Mouse (Mus musculus) embryonic facial prominence, embryonic 11.5 days (tissue): Measurements from ENCODE around the gene Arnt. TPM values are rescaled to one million over a fixed set of nuclear protein-coding genes. Genes with fewer than 3 reads are reported as not detected.

ENCODE experiments used
- ATAC-seq: fragments of 200-750 bp; cut with Nextera tagmentation; replicated peaks from 2 replicates; pipeline ENCODE4 v1.8.0; 2017; ENCODE audit warnings: low read depth; ENCODE audit not compliant: insufficient number of reproducible peaks, low FRiP score, low TSS enrichment
- DNase-seq: peaks from one replicate; pipeline ENCODE4 v3.0.0-alpha.2; 2015; ENCODE audit warnings: low spot score
- H3K27ac ChIP-seq: fragments of 300-500 bp; sonication (generic); replicated peaks from 2 replicates; pipeline ENCODE4 v1.5.1; 2014; ENCODE audit warnings: mild to moderate bottlenecking, low read depth, low read length, control low read depth
- H3K27me3 ChIP-seq: fragments of 300-500 bp; sonication (generic); 2 replicates; pipeline ENCODE4 v1.6.1; 2014; ENCODE audit warnings: mild to moderate bottlenecking, low read length, moderate library complexity, mixed read lengths; ENCODE audit not compliant: control insufficient read depth, insufficient read depth
- H3K36me3 ChIP-seq: fragments of 300-500 bp; sonication (generic); replicated peaks from 2 replicates; pipeline ENCODE4 v1.6.1; 2014; ENCODE audit warnings: low read depth, mild to moderate bottlenecking, low read length, moderate library complexity, mixed read lengths; ENCODE audit not compliant: control insufficient read depth, insufficient read depth
- H3K4me1 ChIP-seq: fragments of 300-500 bp; sonication (generic); 2 replicates; pipeline ENCODE4 v1.6.1; 2014; ENCODE audit warnings: low read length, mixed read lengths; ENCODE audit not compliant: control insufficient read depth, insufficient read depth
- H3K4me2 ChIP-seq: fragments of 300-500 bp; sonication (generic); 2 replicates; pipeline ENCODE4 v1.6.1; 2014; ENCODE audit warnings: low read depth, mild to moderate bottlenecking, control low read depth, low read length, moderate library complexity
- H3K4me3 ChIP-seq: fragments of 300-500 bp; sonication (generic); 2 replicates; pipeline ENCODE4 v1.5.1; 2014; ENCODE audit warnings: low read depth, low read length, control low read depth
- H3K9ac ChIP-seq: fragments of 300-500 bp; sonication (generic); replicated peaks from 2 replicates; pipeline ENCODE4 v1.6.1; 2014; ENCODE audit warnings: mild to moderate bottlenecking, control low read depth, low read length
- H3K9me3 ChIP-seq: fragments of 300-500 bp; sonication (generic); replicated peaks from 2 replicates; pipeline ENCODE4 v1.6.1; 2016; ENCODE audit warnings: mild to moderate bottlenecking, low read length, inconsistent platforms, mixed read lengths; ENCODE audit not compliant: control insufficient read depth
- WGBS: fragments of 180-500 bp; shearing (Covaris S2); extraction: QIAGEN DNeasy Blood & Tissue Kit; methylation state at CpG from one replicate; pipeline ENCODE4 v1.1.7; 2014; 5-methylcytosine and 5-hydroxymethylcytosine counted together
- polyA plus RNA-seq: library from polyadenylated mRNA; unstranded; fragments of >200 nt; fragmentation: Nextera tagmentation; extraction: Ambion mirVana; gene quantifications from 2 replicates; pipeline ENCODE4 v1.2.1, GENCODE M21; 2014

Arnt gene
- polyA plus RNA-seq, 1 experiment from 2014 or later, result 29.3 TPM

DNA sequence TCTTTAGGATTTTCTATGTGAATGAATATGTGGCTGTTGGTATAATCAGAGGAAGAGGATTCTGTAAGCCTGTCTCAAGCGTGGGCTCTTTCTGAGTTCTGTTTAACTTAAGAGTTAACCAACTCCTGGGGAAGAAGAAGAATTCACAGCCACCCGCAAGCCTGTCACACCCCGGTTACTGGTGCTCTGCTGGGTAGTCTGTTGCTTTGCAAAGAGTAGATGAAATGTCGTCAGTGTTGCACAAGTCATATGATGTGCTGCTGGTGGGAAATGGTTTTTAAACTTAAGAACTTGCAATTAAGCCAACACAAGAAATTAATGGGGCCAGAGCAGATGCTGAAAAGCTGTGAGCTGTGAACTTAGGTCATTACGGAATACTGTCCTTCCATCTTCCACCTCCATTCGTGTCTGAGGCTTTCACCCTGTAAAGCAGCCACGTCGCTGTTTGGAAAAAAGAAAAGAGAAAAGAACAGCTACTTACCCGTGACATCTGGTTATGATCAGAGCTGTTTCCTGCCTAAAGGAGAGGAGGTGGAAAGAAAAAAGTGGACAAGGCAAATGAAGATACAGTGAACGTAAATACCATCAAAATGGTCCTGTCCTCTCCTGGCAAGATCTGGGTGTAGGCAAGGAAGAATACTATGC lies 65.4 kb downstream of the Arnt start:
- ATAC-seq (no peak), DNase-seq (peak; percentile 74)
- Histone ChIP-seq H3K4me1 (peaks cover 2% of the 10 kb centered on the region; the same call in 1 of the 2 replicates), H3K36me3 (no peaks in the 10 kb centered on the region), H3K4me3 (0 out of 2 replicates have a peak overlapping the region, but pooled peaks have one; percentile 15), H3K27ac (peak overlapping the region; percentile 76), H3K9ac (peak overlapping the region; percentile 41), H3K4me2 (peak overlapping the region; percentile 37), H3K9me3 (no peaks in the 10 kb centered on the region), H3K27me3 (no peaks in the 10 kb centered on the region)
- WGBS, result 34% methylated on average over 10 of the region's 10 CpGs

DNA sequence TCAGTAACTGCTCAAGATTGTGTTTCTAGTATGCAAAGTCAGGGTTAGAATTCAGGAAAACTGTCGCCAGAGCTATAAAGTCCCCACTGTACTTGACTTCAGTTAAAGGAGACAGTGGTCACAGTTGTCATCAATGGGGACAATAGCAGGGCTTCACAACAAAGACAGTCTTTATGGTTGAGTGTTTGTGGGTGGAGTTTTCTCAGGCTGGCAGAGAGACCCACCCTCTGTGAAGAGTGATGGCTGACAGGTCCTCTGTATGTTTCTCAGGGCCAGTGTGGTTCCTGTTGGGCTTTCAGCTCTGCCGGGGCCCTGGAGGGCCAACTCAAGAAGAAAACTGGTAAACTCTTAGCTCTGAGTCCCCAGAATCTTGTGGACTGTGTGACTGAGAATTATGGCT lies 68.1 kb downstream of the Arnt start:
- ATAC-seq, result no peak
- WGBS, result 40% methylated on average over 2 of the region's 2 CpGs
- no peak for DNase-seq

DNA sequence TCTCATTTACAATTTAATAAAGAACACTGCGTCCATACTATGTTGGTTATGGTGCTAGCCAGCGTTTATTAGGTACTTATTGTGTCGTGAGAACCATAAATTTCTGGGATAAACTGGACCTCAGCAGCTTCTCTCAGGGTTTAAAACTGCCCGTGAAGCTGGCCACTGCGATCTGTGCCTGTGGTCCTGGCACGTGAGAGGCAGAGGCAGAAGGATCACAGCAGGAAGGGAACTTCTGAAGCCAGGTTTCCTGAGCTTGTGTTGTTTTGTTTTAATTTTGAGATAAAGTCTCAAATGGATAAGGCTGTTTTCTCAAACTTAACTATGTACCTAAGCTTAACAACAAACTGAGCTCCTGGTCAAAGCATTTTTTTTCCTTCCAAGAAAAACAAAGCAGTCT lies 75.2 kb downstream of the Arnt start:
- H3K36me3 ChIP-seq, result no peaks in the 10 kb centered on the region; the same call in 1 of the 2 replicates
- no peak overlapping the region for H3K4me3 ChIP-seq
- H3K9me3 ChIP-seq, result no peaks in the 10 kb centered on the region
- no peaks in the 10 kb centered on the region for H3K4me1 ChIP-seq
- 76% methylated on average over 6 of the region's 6 CpGs for WGBS
- DNase-seq (no peak), ATAC-seq (no peak)
- no peak overlapping the region for H3K27ac ChIP-seq
- H3K27me3 ChIP-seq, result no peaks in the 10 kb centered on the region
- H3K9ac ChIP-seq, result no peak overlapping the region
- no peak overlapping the region for H3K4me2 ChIP-seq

More for the DNA sequence above, 68.1 kb downstream of the Arnt start:
- H3K27ac ChIP-seq, result no peak overlapping the region
- H3K9me3 ChIP-seq, result no peaks in the 10 kb centered on the region
- no peak overlapping the region for H3K9ac ChIP-seq
- no peak overlapping the region for H3K4me2 ChIP-seq
- H3K4me3 ChIP-seq, result no peak overlapping the region
- H3K4me1 ChIP-seq, result peaks cover 2% of the 10 kb centered on the region; the same call in 1 of the 2 replicates
- H3K36me3 ChIP-seq, result no peaks in the 10 kb centered on the region; the same call in 1 of the 2 replicates
- no peaks in the 10 kb centered on the region for H3K27me3 ChIP-seq

DNA sequence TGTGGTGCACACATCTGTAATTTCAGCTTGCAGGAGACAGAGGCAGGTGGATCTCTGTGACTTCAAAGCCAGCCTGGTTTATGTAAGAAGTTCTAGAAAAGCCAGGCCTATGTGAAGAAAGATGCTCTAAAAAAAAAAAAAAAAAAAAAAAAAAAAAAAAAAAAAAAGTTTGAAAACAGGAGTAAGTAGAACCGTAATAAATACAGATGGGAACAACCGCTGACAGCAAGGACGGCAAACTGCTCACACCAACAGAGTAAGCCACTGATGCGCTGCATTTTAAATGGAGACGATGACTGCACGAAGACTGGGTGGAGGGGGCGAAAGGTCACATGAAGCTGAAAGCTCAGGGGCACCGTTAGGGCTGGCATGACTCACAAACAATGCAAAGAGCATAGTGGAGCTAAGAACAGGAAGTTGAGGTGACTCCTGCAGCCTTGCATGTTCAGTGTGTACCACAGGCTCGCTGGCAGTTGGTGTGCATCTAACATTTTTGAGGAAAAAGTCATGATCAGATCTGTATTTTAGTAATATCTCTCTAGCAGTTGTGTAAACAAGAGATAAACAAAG lies 77.5 kb downstream of the Arnt start:
- 73% methylated on average over 9 of the region's 9 CpGs for WGBS
- Histone ChIP-seq H3K27me3 (no peaks in the 10 kb centered on the region), H3K4me2 (no peak overlapping the region), H3K9me3 (no peaks in the 10 kb centered on the region), H3K27ac (no peak overlapping the region), H3K36me3 (no peaks in the 10 kb centered on the region), H3K4me3 (no peak overlapping the region), H3K4me1 (no peaks in the 10 kb centered on the region), H3K9ac (no peak overlapping the region)
- ATAC-seq, result no peak
- DNase-seq, result no peak

DNA sequence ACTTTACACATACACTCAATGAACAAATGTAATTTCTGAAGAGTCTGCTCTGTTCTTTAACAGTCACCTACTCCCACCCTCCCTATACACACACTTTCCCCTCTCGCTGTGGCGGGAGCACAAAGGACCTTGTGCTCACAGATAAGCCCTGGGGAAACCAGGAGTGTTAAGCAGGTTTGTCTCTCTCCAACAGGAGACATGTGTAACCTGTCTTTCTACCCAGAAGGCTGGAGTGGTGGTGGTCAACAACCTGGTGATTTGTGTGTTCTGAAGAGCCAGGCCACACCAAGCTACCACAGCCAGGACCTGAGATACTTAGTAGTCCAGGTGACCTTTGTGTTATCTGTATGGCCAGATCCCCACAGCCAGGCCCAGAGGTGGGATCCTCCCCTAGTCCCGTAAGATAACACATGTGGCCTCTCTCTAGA lies 82.4 kb downstream of the Arnt start:
- ATAC-seq, result no peak
- no peaks in the 10 kb centered on the region for H3K4me1 ChIP-seq
- H3K9me3 ChIP-seq, result no peaks in the 10 kb centered on the region
- DNase-seq, result no peak
- H3K27ac ChIP-seq, result no peak overlapping the region
- 95% methylated on average over 3 of the region's 3 CpGs for WGBS
- H3K4me3 ChIP-seq, result no peak overlapping the region
- H3K27me3 ChIP-seq, result no peaks in the 10 kb centered on the region
- no peaks in the 10 kb centered on the region for H3K36me3 ChIP-seq
- H3K9ac ChIP-seq, result no peak overlapping the region
- no peak overlapping the region for H3K4me2 ChIP-seq

DNA sequence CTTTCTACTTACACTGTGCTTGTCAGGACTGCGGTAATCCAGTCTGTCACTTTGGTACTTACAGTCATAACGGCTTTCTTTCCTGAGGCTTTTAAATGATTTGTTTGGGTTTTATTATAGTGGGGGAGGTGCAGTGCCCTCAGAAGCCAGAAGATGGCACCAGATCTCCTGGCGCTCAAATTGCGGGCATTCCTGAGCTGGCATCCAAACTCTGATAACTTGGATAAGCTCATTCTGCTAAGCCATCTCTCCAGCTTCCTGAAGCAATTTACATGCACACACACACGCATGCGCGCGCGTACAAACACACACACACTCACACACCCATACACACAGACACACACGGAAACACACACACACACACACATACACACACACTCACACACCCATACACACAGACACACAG lies 83.3 kb downstream of the Arnt start:
- Histone ChIP-seq H3K27ac (no peak overlapping the region), H3K4me3 (no peak overlapping the region), H3K9me3 (no peaks in the 10 kb centered on the region), H3K4me2 (no peak overlapping the region), H3K36me3 (no peaks in the 10 kb centered on the region), H3K27me3 (no peaks in the 10 kb centered on the region), H3K9ac (no peak overlapping the region), H3K4me1 (no peaks in the 10 kb centered on the region)
- DNase-seq (peak; percentile 84), ATAC-seq (peak; percentile 59; the same call in 1 of the 2 replicates)
- 20% methylated on average over 10 of the region's 10 CpGs for WGBS

DNA sequence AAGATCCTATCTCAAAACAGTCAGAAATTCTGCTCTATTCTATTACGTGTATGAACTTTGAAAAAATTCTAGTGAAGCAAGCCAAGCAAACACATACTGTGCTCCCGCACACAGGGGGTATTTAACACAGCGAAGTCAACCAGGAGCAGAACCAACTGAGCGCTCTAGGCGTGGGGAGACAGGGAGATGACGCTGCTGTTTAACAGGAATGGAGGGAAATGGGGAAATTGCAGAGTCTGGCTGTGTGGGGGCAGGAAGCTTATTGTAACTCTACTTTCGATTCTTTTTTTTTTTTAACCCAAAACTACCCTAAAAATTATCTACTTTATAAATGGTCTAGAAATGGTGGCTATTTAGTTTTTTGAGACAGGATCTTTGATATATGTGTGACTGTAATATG lies 84.7 kb downstream of the Arnt start:
- WGBS, result 79% methylated on average over 7 of the region's 7 CpGs
- H3K27ac ChIP-seq, result no peak overlapping the region

DNA sequence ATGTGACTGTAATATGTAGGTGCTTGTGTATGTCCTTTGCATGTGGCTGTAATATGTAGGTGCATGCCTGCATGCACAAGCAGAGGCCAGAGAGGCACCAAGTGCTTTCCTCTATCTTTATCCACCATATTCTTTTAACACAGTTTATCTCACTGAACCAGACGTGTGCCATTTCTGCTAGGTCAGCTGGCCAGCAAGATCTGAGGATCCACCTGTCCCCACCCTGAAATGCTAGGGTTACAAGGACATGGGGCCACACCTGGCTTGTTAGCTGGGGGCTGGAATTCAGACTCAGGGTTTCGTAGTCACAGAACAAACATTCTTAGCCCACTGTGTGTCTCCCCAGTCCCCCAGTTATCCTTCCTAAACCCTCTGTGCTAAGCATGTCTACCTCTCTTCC lies 85.1 kb downstream of the Arnt start:
- H3K27me3 ChIP-seq, result no peaks in the 10 kb centered on the region
- no peak overlapping the region for H3K4me2 ChIP-seq
- H3K4me1 ChIP-seq, result no peaks in the 10 kb centered on the region
- WGBS, result 69% methylated on average over 2 of the region's 2 CpGs
- DNase-seq, result no peak
- no peak for ATAC-seq
- H3K9me3 ChIP-seq, result no peaks in the 10 kb centered on the region
- no peak overlapping the region for H3K9ac ChIP-seq
- no peak overlapping the region for H3K4me3 ChIP-seq
- no peak overlapping the region for H3K27ac ChIP-seq
- H3K36me3 ChIP-seq, result no peaks in the 10 kb centered on the region

More for the DNA sequence above, 84.7 kb downstream of the Arnt start:
- Histone ChIP-seq H3K36me3 (no peaks in the 10 kb centered on the region), H3K27me3 (no peaks in the 10 kb centered on the region), H3K4me2 (no peak overlapping the region), H3K4me3 (no peak overlapping the region), H3K9ac (no peak overlapping the region), H3K4me1 (no peaks in the 10 kb centered on the region), H3K9me3 (no peaks in the 10 kb centered on the region)
- DNase-seq (no peak), ATAC-seq (no peak)
